Mouse (Mus musculus): ENCODE measurements around the gene Mkln1. TPM values are rescaled to one million over a fixed set of nuclear protein-coding genes. Genes with fewer than 3 reads are reported as not detected.

The Mkln1 gene
- polyA plus RNA-seq, 1 experiment: 19.7 TPM

- no peak overlapping the region for H3K4me3 ChIP-seq (replicated peaks)
- TF ChIP-seq GATA1 (IDR thresholded peaks at IDR 0.05; ENCODE audit: borderline replicate concordance, low read length) (no peak), FLI1 (IDR thresholded peaks at IDR 0.05; ENCODE audit: low read length) (no peak)
- H3K9me3 ChIP-seq: no peaks in the 10 kb centered on the region
- no peaks in the 10 kb centered on the region for H3K27me3 ChIP-seq (replicated peaks)
- peaks cover 95% of the 10 kb centered on the region for H3K4me1 ChIP-seq
- peaks cover 98% of the 10 kb centered on the region for H3K36me3 ChIP-seq (replicated peaks; ENCODE audit: low read length)
Measured at GRCm38 (mm10) chr6:31522478-31522877, 123.9 kb downstream of the Mkln1 start.

- H3K27me3 ChIP-seq (replicated peaks): no peaks in the 10 kb centered on the region
- peaks cover 95% of the 10 kb centered on the region for H3K4me1 ChIP-seq
- TF ChIP-seq FLI1 (IDR thresholded peaks at IDR 0.05; ENCODE audit: low read length) (no peak), GATA1 (IDR thresholded peaks at IDR 0.05; ENCODE audit: borderline replicate concordance, low read length) (no peak)
- no peaks in the 10 kb centered on the region for H3K9me3 ChIP-seq
- no peak overlapping the region for H3K4me3 ChIP-seq (replicated peaks)
- peaks cover 97% of the 10 kb centered on the region for H3K36me3 ChIP-seq (replicated peaks; ENCODE audit: low read length)
Measured at GRCm38 (mm10) chr6:31523039-31523438, 124.5 kb downstream of the Mkln1 start.

- Histone ChIP-seq H3K36me3 (replicated peaks; ENCODE audit: low read length) (peaks cover 99% of the 10 kb centered on the region), H3K4me3 (replicated peaks) (no peak overlapping the region), H3K9me3 (no peaks in the 10 kb centered on the region), H3K4me1 (peaks cover 95% of the 10 kb centered on the region), H3K27me3 (replicated peaks) (no peaks in the 10 kb centered on the region)
- no peak for TF ChIP-seq FLI1 (IDR thresholded peaks at IDR 0.05; ENCODE audit: low read length)
- no peak for TF ChIP-seq GATA1 (IDR thresholded peaks at IDR 0.05; ENCODE audit: borderline replicate concordance, low read length)
Measured at GRCm38 (mm10) chr6:31523657-31524056, 125.1 kb downstream of the Mkln1 start.

GRCm38 (mm10) chr6:31524121-31524520, 125.6 kb downstream of the Mkln1 start:
- Histone ChIP-seq H3K9me3 (no peaks in the 10 kb centered on the region), H3K4me3 (replicated peaks) (no peak overlapping the region), H3K36me3 (replicated peaks; ENCODE audit: low read length) (peaks cover 99% of the 10 kb centered on the region), H3K4me1 (peaks cover 95% of the 10 kb centered on the region), H3K27me3 (replicated peaks) (no peaks in the 10 kb centered on the region)
- no peak for TF ChIP-seq FLI1 (IDR thresholded peaks at IDR 0.05; ENCODE audit: low read length)
- TF ChIP-seq GATA1 (IDR thresholded peaks at IDR 0.05; ENCODE audit: borderline replicate concordance, low read length): no peak

- H3K27me3 ChIP-seq (replicated peaks): no peaks in the 10 kb centered on the region
- H3K4me1 ChIP-seq: peaks cover 95% of the 10 kb centered on the region
- no peaks in the 10 kb centered on the region for H3K9me3 ChIP-seq
- no peak for TF ChIP-seq FLI1 (IDR thresholded peaks at IDR 0.05; ENCODE audit: low read length)
- peaks cover 99% of the 10 kb centered on the region for H3K36me3 ChIP-seq (replicated peaks; ENCODE audit: low read length)
- no peak overlapping the region for H3K4me3 ChIP-seq (replicated peaks)
Measured at GRCm38 (mm10) chr6:31524647-31525046, 126.1 kb downstream of the Mkln1 start.

- TF ChIP-seq FLI1 (IDR thresholded peaks at IDR 0.05; ENCODE audit: low read length) (no peak), GATA1 (IDR thresholded peaks at IDR 0.05; ENCODE audit: borderline replicate concordance, low read length) (no peak)
- Histone ChIP-seq H3K27me3 (replicated peaks) (no peaks in the 10 kb centered on the region), H3K4me1 (peaks cover 94% of the 10 kb centered on the region), H3K9me3 (no peaks in the 10 kb centered on the region), H3K4me3 (replicated peaks) (no peak overlapping the region), H3K36me3 (replicated peaks; ENCODE audit: low read length) (peaks cover 97% of the 10 kb centered on the region)
Measured at GRCm38 (mm10) chr6:31525231-31525900, 126.8 kb downstream of the Mkln1 start.

- peaks cover 92% of the 10 kb centered on the region for H3K4me1 ChIP-seq
- H3K4me3 ChIP-seq (replicated peaks): no peak overlapping the region
- H3K9me3 ChIP-seq: no peaks in the 10 kb centered on the region
- H3K36me3 ChIP-seq (replicated peaks; ENCODE audit: low read length): peaks cover 96% of the 10 kb centered on the region
- TF ChIP-seq FLI1 (IDR thresholded peaks at IDR 0.05; ENCODE audit: low read length) (no peak), GATA1 (IDR thresholded peaks at IDR 0.05; ENCODE audit: borderline replicate concordance, low read length) (no peak)
- no peaks in the 10 kb centered on the region for H3K27me3 ChIP-seq (replicated peaks)
Measured at GRCm38 (mm10) chr6:31526929-31527328, 128.4 kb downstream of the Mkln1 start.

GRCm38 (mm10) chr6:31527897-31528296, 129.4 kb downstream of the Mkln1 start:
- H3K4me1 ChIP-seq: peaks cover 92% of the 10 kb centered on the region
- H3K36me3 ChIP-seq (replicated peaks; ENCODE audit: low read length): peaks cover 96% of the 10 kb centered on the region
- H3K27me3 ChIP-seq (replicated peaks): no peaks in the 10 kb centered on the region
- no peak overlapping the region for H3K4me3 ChIP-seq (replicated peaks)
- no peaks in the 10 kb centered on the region for H3K9me3 ChIP-seq
- TF ChIP-seq GATA1 (IDR thresholded peaks at IDR 0.05; ENCODE audit: borderline replicate concordance, low read length): no peak
- TF ChIP-seq FLI1 (IDR thresholded peaks at IDR 0.05; ENCODE audit: low read length): no peak

- Histone ChIP-seq H3K4me3 (replicated peaks) (no peak overlapping the region), H3K27me3 (replicated peaks) (no peaks in the 10 kb centered on the region), H3K4me1 (peaks cover 96% of the 10 kb centered on the region), H3K9me3 (no peaks in the 10 kb centered on the region), H3K36me3 (replicated peaks; ENCODE audit: low read length) (peaks cover 96% of the 10 kb centered on the region)
- TF ChIP-seq FLI1 (IDR thresholded peaks at IDR 0.05; ENCODE audit: low read length) (no peak), GATA1 (IDR thresholded peaks at IDR 0.05; ENCODE audit: borderline replicate concordance, low read length) (no peak)
Measured at GRCm38 (mm10) chr6:31528339-31528738, 129.8 kb downstream of the Mkln1 start.

- peaks cover 95% of the 10 kb centered on the region for H3K4me1 ChIP-seq
- H3K9me3 ChIP-seq: no peaks in the 10 kb centered on the region
- TF ChIP-seq FLI1 (IDR thresholded peaks at IDR 0.05; ENCODE audit: low read length): no peak
- TF ChIP-seq GATA1 (IDR thresholded peaks at IDR 0.05; ENCODE audit: borderline replicate concordance, low read length): no peak
- no peaks in the 10 kb centered on the region for H3K27me3 ChIP-seq (replicated peaks)
- no peak overlapping the region for H3K4me3 ChIP-seq (replicated peaks)
- peaks cover 89% of the 10 kb centered on the region for H3K36me3 ChIP-seq (replicated peaks; ENCODE audit: low read length)
Measured at GRCm38 (mm10) chr6:31531880-31532279, 133.3 kb downstream of the Mkln1 start.

Data from megakaryocyte, embryonic 14.5 days (primary cell).